Mouse (Mus musculus): Measurements from ENCODE around the gene Srcap.

DNA sequence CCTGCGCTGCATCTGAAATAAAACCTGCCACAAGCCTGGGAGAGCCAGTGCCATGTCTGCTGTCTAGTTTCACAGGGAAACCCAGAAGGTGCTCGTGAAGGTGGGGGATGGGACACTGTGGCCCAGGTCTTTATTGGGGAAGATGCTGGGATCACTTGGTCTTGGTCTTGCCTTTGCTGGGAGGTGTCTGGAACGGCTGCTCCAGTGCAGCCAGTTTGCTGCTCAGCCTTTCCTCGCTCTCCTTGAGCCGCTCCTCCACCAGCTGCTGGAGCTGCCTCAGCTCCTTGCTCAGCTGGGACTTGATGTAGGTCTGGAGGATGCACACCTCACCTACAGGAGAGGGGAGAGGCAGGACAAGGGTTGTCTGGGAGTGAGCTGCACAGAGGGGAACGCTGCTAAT lies 71.5 kb downstream of the Srcap start:
- TF ChIP-seq CTCF (IDR thresholded peaks at IDR 0.05; ENCODE audit: insufficient read depth, low read length) = no peak
- TF ChIP-seq POLR2A (IDR thresholded peaks at IDR 0.05; ENCODE audit: borderline replicate concordance, extremely low read depth, low read depth, low read length) = no peak

Data from lung, adult 2 months (tissue).